Mouse (Mus musculus) megakaryocyte, embryonic 14.5 days (primary cell): ENCODE data around the gene Rab13.

Experiments used
- FLI1 ChIP-seq: IDR thresholded peaks from 2 replicates; pipeline ENCODE4 v1.6.1; 2012; ENCODE audit warnings: low read length, inconsistent platforms, mixed read lengths
- GATA1 ChIP-seq: IDR thresholded peaks from 3 replicates; pipeline ENCODE4 v1.6.1; 2012; ENCODE audit warnings: mixed read lengths, low read length, inconsistent platforms, borderline replicate concordance

- TF ChIP-seq GATA1 = no peak
- TF ChIP-seq FLI1 = no peak
These were observed 27.8 kb downstream of the Rab13 start for GRCm38 (mm10) chr3:90241251-90241650.
